Mouse (Mus musculus) limb, embryonic 14.5 days (tissue): ENCODE measurements around the gene Vmn2r81. TPM values are rescaled to one million over a fixed set of nuclear protein-coding genes. Genes with fewer than 3 reads are reported as not detected.

Source experiments
- ATAC-seq: fragments of 200-750 bp; cut with Nextera tagmentation; 2 replicates; pipeline ENCODE4 v1.8.0; 2017; ENCODE audit warnings: low read depth, moderate number of reproducible peaks, moderate TSS enrichment; ENCODE audit not compliant: low FRiP score
- DNase-seq: peaks from one replicate; pipeline ENCODE4 v3.0.0-alpha.2; 2015; ENCODE audit warnings: low spot score
- H3K27ac ChIP-seq: fragments of 300-500 bp; sonication (generic); replicated peaks from 2 replicates; pipeline ENCODE4 v1.5.1; 2014; ENCODE audit warnings: low read depth, mild to moderate bottlenecking, low read length, moderate library complexity, mixed read lengths
- H3K27me3 ChIP-seq: fragments of 300-500 bp; sonication (generic); 2 replicates; pipeline ENCODE4 v1.6.1; 2014; ENCODE audit warnings: low read length, mixed read lengths; ENCODE audit not compliant: control insufficient read depth, insufficient read depth
- H3K36me3 ChIP-seq: fragments of 300-500 bp; sonication (generic); 2 replicates; pipeline ENCODE4 v1.6.1; 2014; ENCODE audit warnings: mild to moderate bottlenecking, low read length, moderate library complexity, mixed read lengths; ENCODE audit not compliant: control insufficient read depth, insufficient read depth
- H3K4me1 ChIP-seq: fragments of 300-500 bp; sonication (generic); 2 replicates; pipeline ENCODE4 v1.6.1; 2014; ENCODE audit warnings: antibody characterized with exemption, low read length, mixed read lengths; ENCODE audit not compliant: control insufficient read depth, insufficient read depth
- H3K4me2 ChIP-seq: fragments of 300-500 bp; sonication (generic); replicated peaks from 2 replicates; pipeline ENCODE4 v1.6.1; 2014; ENCODE audit warnings: low read depth, mild to moderate bottlenecking, low read length, moderate library complexity; ENCODE audit not compliant: severe bottlenecking
- H3K4me3 ChIP-seq: fragments of 300-500 bp; sonication (generic); replicated peaks from 2 replicates; pipeline ENCODE4 v1.5.1; 2014; ENCODE audit warnings: low read length
- H3K9ac ChIP-seq: fragments of 300-500 bp; sonication (generic); 2 replicates; pipeline ENCODE4 v1.6.1; 2014; ENCODE audit warnings: mild to moderate bottlenecking, low read depth, low read length, moderate library complexity; ENCODE audit not compliant: severe bottlenecking
- H3K9me3 ChIP-seq: fragments of 300-500 bp; sonication (generic); 2 replicates; pipeline ENCODE4 v1.6.1; 2016; ENCODE audit warnings: low read length; ENCODE audit not compliant: control insufficient read depth
- POLR2A ChIP-seq: fragments of 200-500 bp; IDR thresholded peaks from 2 replicates; pipeline ENCODE4 v1.8.0; 2012; ENCODE audit warnings: inconsistent platforms, mild to moderate bottlenecking, moderate library complexity, borderline replicate concordance; ENCODE audit not compliant: insufficient read depth, insufficient read length; ENCODE audit errors: extremely low read depth
- polyA plus RNA-seq, 2 experiments: library from polyadenylated mRNA; depleted of rRNA in 1 of 2; stranded (reverse) in 1 of 2; unstranded in 1 of 2; fragments of >200 nt; fragmentation: Nextera tagmentation in 1 of 2; extraction: Ambion mirVana in 1 of 2; gene quantifications; 2 replicates each; pipeline versions ENCODE4 v1.2.1 to v1.2.3; 2012 to 2014

Gene Vmn2r81
- polyA plus RNA-seq, 2 experiments = not detected

GRCm38 (mm10) chr10:79322737-79323086 is 75.2 kb downstream of the Vmn2r81 start:
- DNase-seq = no peak
- Histone ChIP-seq H3K4me2 (no peak overlapping the region), H3K27ac (no peak overlapping the region), H3K4me1 (no peaks in the 10 kb centered on the region), H3K9ac (no peak overlapping the region), H3K4me3 (no peak overlapping the region), H3K27me3 (no peaks in the 10 kb centered on the region), H3K9me3 (no peaks in the 10 kb centered on the region), H3K36me3 (no peaks in the 10 kb centered on the region)
- ATAC-seq = no peak
- no peak for TF ChIP-seq POLR2A

Other genes starting within 250 kb of the Vmn2r81 start
- gene Olfr1351, start 235.2 kb upstream of the Vmn2r81 start, polyA plus RNA-seq (2012; rRNA removed) = not detected in 2 replicates
- not detected in 2 replicates for gene Olfr1351, start 235.2 kb upstream of the Vmn2r81 start, polyA plus RNA-seq (2014; fragmentation: Nextera tagmentation; extraction: Ambion mirVana)
- not detected in 2 replicates for gene Olfr57, start 219.0 kb upstream of the Vmn2r81 start, polyA plus RNA-seq (2012; rRNA removed)
- not detected in 2 replicates for gene Olfr57, start 219.0 kb upstream of the Vmn2r81 start, polyA plus RNA-seq (2014; fragmentation: Nextera tagmentation; extraction: Ambion mirVana)
- gene 2610008E11Rik, start 150.1 kb upstream of the Vmn2r81 start, polyA plus RNA-seq (2012; rRNA removed) = 11.5 and 16.9 TPM in 2 replicates
- 31.4 and 39.7 TPM in 2 replicates for gene 2610008E11Rik, start 150.1 kb upstream of the Vmn2r81 start, polyA plus RNA-seq (2014; fragmentation: Nextera tagmentation; extraction: Ambion mirVana)
- gene Vmn2r80, start 98.9 kb upstream of the Vmn2r81 start, polyA plus RNA-seq (2012; rRNA removed) = not detected in 2 replicates
- not detected in 2 replicates for gene Vmn2r80, start 98.9 kb upstream of the Vmn2r81 start, polyA plus RNA-seq (2014; fragmentation: Nextera tagmentation; extraction: Ambion mirVana)
- gene Vmn2r82, start 108.8 kb downstream of the Vmn2r81 start, polyA plus RNA-seq (2012; rRNA removed) = not detected in 2 replicates
- gene Vmn2r82, start 108.8 kb downstream of the Vmn2r81 start, polyA plus RNA-seq (2014; fragmentation: Nextera tagmentation; extraction: Ambion mirVana) = not detected in 2 replicates
- not detected in 2 replicates for gene Vmn2r83, start 221.0 kb downstream of the Vmn2r81 start, polyA plus RNA-seq (2012; rRNA removed)
- gene Vmn2r83, start 221.0 kb downstream of the Vmn2r81 start, polyA plus RNA-seq (2014; fragmentation: Nextera tagmentation; extraction: Ambion mirVana) = not detected in 2 replicates